Mouse (Mus musculus) central nervous system, embryonic 11.5 days (tissue): ENCODE data around the gene Hmgcll1. TPM values are rescaled to one million over a fixed set of nuclear protein-coding genes. Genes with fewer than 3 reads are reported as not detected.

Source experiments
- polyA plus RNA-seq: library from polyadenylated mRNA; depleted of rRNA; stranded (reverse); fragments of >200 nt; gene quantifications from 2 replicates; pipeline ENCODE4 v1.2.3, GENCODE M21; 2012; rRNA removed

Gene Hmgcll1
- 4.6 and 6.2 TPM in 2 replicates for polyA plus RNA-seq

DNA sequence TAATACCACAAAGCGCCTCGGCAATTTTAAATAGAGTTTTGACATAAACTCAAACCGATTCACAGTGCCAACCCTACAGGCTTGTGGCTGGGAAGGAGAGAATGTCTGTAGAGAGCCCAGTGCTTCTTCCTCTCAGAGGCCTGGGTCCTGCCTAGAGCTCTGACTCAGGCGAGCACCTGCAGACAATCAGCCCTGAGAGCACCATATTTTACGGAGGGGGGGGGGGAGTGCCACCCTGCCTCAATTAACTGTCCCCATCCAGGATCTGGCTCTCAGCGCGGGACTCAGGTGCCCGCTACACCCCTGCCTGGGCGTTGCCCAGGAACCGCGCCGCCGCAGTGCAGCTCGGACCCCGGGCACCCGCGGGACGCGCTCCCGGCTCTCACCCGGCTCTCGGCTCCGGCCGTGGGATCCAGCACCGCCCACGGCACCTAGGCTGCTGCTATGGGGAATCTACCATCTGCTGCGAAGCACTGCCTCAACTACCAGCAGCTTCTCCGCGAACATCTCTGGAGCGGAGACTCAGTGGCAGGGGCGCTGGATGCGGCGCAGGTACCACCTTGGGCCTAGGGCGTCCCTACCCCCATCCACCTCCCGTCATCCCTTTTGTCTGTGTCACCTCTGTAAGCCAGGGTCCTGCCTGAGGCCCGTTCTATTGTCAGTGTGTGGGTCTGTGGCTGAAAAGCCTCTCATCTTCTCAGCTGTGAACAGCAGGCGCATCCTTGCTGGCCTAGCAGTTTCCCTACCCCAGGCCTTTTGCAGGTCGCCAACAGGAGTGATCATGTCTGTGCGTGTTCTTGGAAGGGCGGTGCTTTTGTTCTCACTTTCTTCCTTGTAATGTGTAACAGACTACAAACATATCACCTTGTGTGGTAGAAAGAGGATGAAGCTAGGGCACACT, at the start of gene Hmgcll1:
Gene Hmgcll1, plus strand, starts transcription at position 225 of the 901 bp plus-strand sequence.

Other genes starting within 250 kb of the Hmgcll1 start
- gene Bmp5, start 239.5 kb upstream of the Hmgcll1 start, polyA plus RNA-seq, result 3.1 and 7.5 TPM in 2 replicates
- gene Gfral, start 198.8 kb downstream of the Hmgcll1 start, polyA plus RNA-seq, result not detected in 2 replicates